ENCODE assay signal across 15 mouse cellular contexts in the genomic region with DNA sequence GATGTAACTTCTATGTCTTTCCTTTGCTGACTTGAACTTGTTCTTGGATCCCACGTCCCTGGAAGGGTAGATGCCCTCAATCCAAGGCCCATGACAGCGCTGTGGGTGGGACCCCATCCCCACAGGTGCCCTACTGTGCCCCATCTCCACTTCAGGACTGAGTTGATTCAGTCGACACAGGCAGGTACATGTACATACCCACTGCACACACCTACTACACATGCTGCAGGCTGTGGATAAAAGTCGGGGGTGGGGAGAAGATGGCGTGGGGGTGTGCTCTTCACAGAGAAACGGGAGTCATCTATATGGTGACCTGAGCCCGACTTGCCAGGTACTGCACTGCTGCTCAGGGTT. TPM values are rescaled to one million over a fixed set of nuclear protein-coding genes. Genes with fewer than 3 reads are reported as not detected.
DNase-seq lines count a peak whose midpoint lies in the region; ATAC-seq and TF ChIP-seq lines count a peak whose summit lies in the region.
"Had no signal": no experiment of that assay in that cellular context is flagged by ENCODE, and none has a peak within 500 bp of the region (broad histone marks: within the 10 kb centered on the region; RNA-seq: fewer than 3 reads in every experiment).

No protein-coding gene starts in this region.

- H3K4me2 ChIP-seq in hindbrain, embryonic 13.5 days: no peak overlapping the region
- no peak overlapping the region for H3K4me2 ChIP-seq in hindbrain, embryonic 16.5 days (ENCODE audit: low read length)
- H3K4me2 ChIP-seq in midbrain, embryonic 13.5 days (replicated peaks): no peak overlapping the region
- H3K4me2 ChIP-seq in midbrain, embryonic 16.5 days (ENCODE audit: low read length): no peak overlapping the region
- no peak overlapping the region for H3K4me2 ChIP-seq in intestine, embryonic 16.5 days (ENCODE audit: low read depth, low read length)

- no peak for TF ChIP-seq CTCF in layer of hippocampus, adult 2 months (conservative IDR thresholded peaks at IDR 0.05)

- DNase-seq in layer of hippocampus, adult 2 months (ENCODE audit: low spot score in 2 of 2): no peak
- DNase-seq: cerebellum, adult 18-20 months; right cerebral cortex, adult 18-20 months had no signal

- H3K9me3 ChIP-seq in hindbrain, embryonic 13.5 days: no peaks in the 10 kb centered on the region
- H3K9me3 ChIP-seq in hindbrain, embryonic 16.5 days (ENCODE audit: control insufficient read depth, low read length): no peaks in the 10 kb centered on the region
- no peaks in the 10 kb centered on the region for H3K9me3 ChIP-seq in midbrain, embryonic 13.5 days
- no peaks in the 10 kb centered on the region for H3K9me3 ChIP-seq in midbrain, embryonic 16.5 days (replicated peaks; ENCODE audit: control insufficient read depth, low read length, poor library complexity, severe bottlenecking)
- H3K9me3 ChIP-seq in intestine, embryonic 16.5 days (ENCODE audit: control insufficient read depth, low read length): no peaks in the 10 kb centered on the region
- H3K9me3 ChIP-seq: stomach, embryonic 15.5 days had no signal

- no peak overlapping the region for H3K9ac ChIP-seq in hindbrain, embryonic 13.5 days
- no peak overlapping the region for H3K9ac ChIP-seq in hindbrain, embryonic 16.5 days (ENCODE audit: low read depth, low read length)
- no peak overlapping the region for H3K9ac ChIP-seq in midbrain, embryonic 13.5 days (replicated peaks)
- H3K9ac ChIP-seq in midbrain, embryonic 16.5 days (ENCODE audit: low read depth, low read length): no peak overlapping the region
- H3K9ac ChIP-seq in intestine, embryonic 16.5 days (ENCODE audit: low read depth, low read length): no peak overlapping the region
- H3K9ac ChIP-seq: stomach, embryonic 15.5 days had no signal

- H3K27ac ChIP-seq in hindbrain, embryonic 13.5 days: no peak overlapping the region
- no peak overlapping the region for H3K27ac ChIP-seq in hindbrain, embryonic 16.5 days (ENCODE audit: low read depth, low read length)
- H3K27ac ChIP-seq in midbrain, embryonic 13.5 days: no peak overlapping the region; the same call in 1 of the 2 replicates
- no peak overlapping the region for H3K27ac ChIP-seq in midbrain, embryonic 16.5 days (ENCODE audit: low read length)
- no peak overlapping the region for H3K27ac ChIP-seq in intestine, embryonic 16.5 days (ENCODE audit: low read length)
- H3K27ac ChIP-seq in layer of hippocampus, adult 2 months: no peak overlapping the region
- H3K27ac ChIP-seq: stomach, embryonic 15.5 days had no signal

- no peak overlapping the region for H3K4me3 ChIP-seq in hindbrain, embryonic 13.5 days
- H3K4me3 ChIP-seq in hindbrain, embryonic 16.5 days (ENCODE audit: low read length): no peak overlapping the region
- no peak overlapping the region for H3K4me3 ChIP-seq in midbrain, embryonic 13.5 days (replicated peaks)
- H3K4me3 ChIP-seq in midbrain, embryonic 16.5 days (ENCODE audit: low read depth, low read length): no peak overlapping the region
- no peak overlapping the region for H3K4me3 ChIP-seq in intestine, embryonic 16.5 days (ENCODE audit: low read length)
- no peak overlapping the region for H3K4me3 ChIP-seq in layer of hippocampus, adult 2 months
- H3K4me3 ChIP-seq: myocyte had no signal

- no peaks in the 10 kb centered on the region for H3K36me3 ChIP-seq in hindbrain, embryonic 13.5 days
- H3K36me3 ChIP-seq in hindbrain, embryonic 16.5 days (ENCODE audit: control insufficient read depth, insufficient read depth, low read length): no peaks in the 10 kb centered on the region
- H3K36me3 ChIP-seq in midbrain, embryonic 13.5 days: no peaks in the 10 kb centered on the region
- no peaks in the 10 kb centered on the region for H3K36me3 ChIP-seq in midbrain, embryonic 16.5 days (ENCODE audit: control insufficient read depth, insufficient read depth, low read length)
- H3K36me3 ChIP-seq in intestine, embryonic 16.5 days (ENCODE audit: control insufficient read depth, insufficient read depth, low read length): no peaks in the 10 kb centered on the region
- H3K36me3 ChIP-seq: stomach, embryonic 15.5 days had no signal

- 0 out of 2 replicates have a peak, but pooled peaks have one; percentile 25 for ATAC-seq in hindbrain, embryonic 13.5 days (ENCODE audit: low FRiP score)
- no peak for ATAC-seq in hindbrain, embryonic 16.5 days
- ATAC-seq in midbrain, embryonic 13.5 days: peak; percentile 67
- no peak for ATAC-seq in midbrain, embryonic 16.5 days
- ATAC-seq in intestine, embryonic 16.5 days: peak; percentile 16; the same call in 1 of the 2 replicates
- no peak; the same call in 1 of the 2 replicates for ATAC-seq in erythroblast, adult 5-6 weeks (replicated peaks; ENCODE audit: low FRiP score, poor library complexity, severe bottlenecking)

- H3K4me1 ChIP-seq in hindbrain, embryonic 13.5 days (replicated peaks): peaks cover 26% of the 10 kb centered on the region
- peaks cover 14% of the 10 kb centered on the region for H3K4me1 ChIP-seq in hindbrain, embryonic 16.5 days (ENCODE audit: control insufficient read depth, insufficient read depth, low read depth, low read length)
- H3K4me1 ChIP-seq in midbrain, embryonic 13.5 days (replicated peaks): peaks cover 18% of the 10 kb centered on the region
- H3K4me1 ChIP-seq in midbrain, embryonic 16.5 days (ENCODE audit: control insufficient read depth, insufficient read depth, low read length): peaks cover 2% of the 10 kb centered on the region; the same call in 1 of the 2 replicates
- H3K4me1 ChIP-seq in intestine, embryonic 16.5 days (ENCODE audit: control insufficient read depth, insufficient read depth, low read length): peaks cover 10% of the 10 kb centered on the region

- H3K27me3 ChIP-seq in hindbrain, embryonic 13.5 days: no peaks in the 10 kb centered on the region
- H3K27me3 ChIP-seq in hindbrain, embryonic 16.5 days (replicated peaks; ENCODE audit: control insufficient read depth, insufficient read depth, low read length): no peaks in the 10 kb centered on the region
- H3K27me3 ChIP-seq in midbrain, embryonic 13.5 days: no peaks in the 10 kb centered on the region
- H3K27me3 ChIP-seq in midbrain, embryonic 16.5 days (ENCODE audit: control insufficient read depth, insufficient read depth, low read depth, low read length): no peaks in the 10 kb centered on the region
- no peaks in the 10 kb centered on the region for H3K27me3 ChIP-seq in intestine, embryonic 16.5 days (replicated peaks; ENCODE audit: control insufficient read depth, insufficient read depth, low read length)
- H3K27me3 ChIP-seq: stomach, embryonic 15.5 days had no signal

- WGBS in hindbrain, embryonic 13.5 days: 71% methylated on average over 7 of the region's 7 CpGs
- WGBS in hindbrain, embryonic 16.5 days: 72% methylated on average over 7 of the region's 7 CpGs
- 68% methylated on average over 7 of the region's 7 CpGs for WGBS in midbrain, embryonic 13.5 days
- 74% methylated on average over 7 of the region's 7 CpGs for WGBS in midbrain, embryonic 16.5 days
- WGBS in intestine, embryonic 16.5 days: 69% methylated on average over 7 of the region's 7 CpGs

RNA-seq across cellular contexts. Expression of a gene that starts 16.4 kb away (rescaled TPM):
- polyA plus RNA-seq in hindbrain, embryonic 13.5 days (2015; fragmentation: Nextera tagmentation; extraction: Ambion mirVana): not detected in 2 replicates
- 0.46 and 0.80 TPM in 2 replicates for polyA plus RNA-seq in hindbrain, embryonic 16.5 days (2015; fragmentation: Nextera tagmentation; extraction: Ambion mirVana)
- not detected in 2 replicates for polyA plus RNA-seq in midbrain, embryonic 13.5 days (2015; fragmentation: Nextera tagmentation; extraction: Ambion mirVana)
- 0.25 TPM in 1 of 2 replicates, not detected in the other for polyA plus RNA-seq in midbrain, embryonic 16.5 days (2015; fragmentation: Nextera tagmentation; extraction: Ambion mirVana)
- 0.31 and 0.39 TPM in 2 replicates for polyA plus RNA-seq in intestine, embryonic 16.5 days (2015; fragmentation: Nextera tagmentation; extraction: Ambion mirVana)
- under 1 TPM; 0.49 to 0.66 TPM for total RNA-seq in layer of hippocampus, adult 2 months (2021)
- not detected in 2 replicates for total RNA-seq in erythroblast, adult 5-6 weeks (2015; ENCODE audit: low replicate concordance)
- total RNA-seq in erythroblast, adult 5-6 weeks (2017; ENCODE audit: low replicate concordance): not detected in 2 replicates
- total RNA-seq: gastrocnemius, adult 18-20 months; heart, postnatal 25 days; left cerebral cortex, postnatal 25 days had no signal
- polyA plus RNA-seq: myocyte; urinary bladder, adult 2 months had no signal

RNA-seq across cellular contexts. Expression of a gene that starts 35.3 kb away (rescaled TPM):
- 234 and 244 TPM in 2 replicates for polyA plus RNA-seq in hindbrain, embryonic 13.5 days (2015; fragmentation: Nextera tagmentation; extraction: Ambion mirVana)
- polyA plus RNA-seq in hindbrain, embryonic 16.5 days (2015; fragmentation: Nextera tagmentation; extraction: Ambion mirVana): 158 and 175 TPM in 2 replicates
- polyA plus RNA-seq in midbrain, embryonic 13.5 days (2015; fragmentation: Nextera tagmentation; extraction: Ambion mirVana): 269 and 274 TPM in 2 replicates
- 194 and 198 TPM in 2 replicates for polyA plus RNA-seq in midbrain, embryonic 16.5 days (2015; fragmentation: Nextera tagmentation; extraction: Ambion mirVana)
- 238 and 263 TPM in 2 replicates for polyA plus RNA-seq in intestine, embryonic 16.5 days (2015; fragmentation: Nextera tagmentation; extraction: Ambion mirVana)
- 100 to 1,000 TPM; 125 to 131 TPM for total RNA-seq in layer of hippocampus, adult 2 months (2021)
- 13.0 and 21.9 TPM in 2 replicates for total RNA-seq in erythroblast, adult 5-6 weeks (2015; ENCODE audit: low replicate concordance)
- total RNA-seq in erythroblast, adult 5-6 weeks (2017; ENCODE audit: low replicate concordance): 69.0 and 110 TPM in 2 replicates

RNA-seq across cellular contexts. Expression of a gene that starts 57.0 kb away (rescaled TPM):
- 4.5 and 4.6 TPM in 2 replicates for polyA plus RNA-seq in hindbrain, embryonic 13.5 days (2015; fragmentation: Nextera tagmentation; extraction: Ambion mirVana)
- 12.4 and 17.1 TPM in 2 replicates for polyA plus RNA-seq in hindbrain, embryonic 16.5 days (2015; fragmentation: Nextera tagmentation; extraction: Ambion mirVana)
- 3.3 and 3.6 TPM in 2 replicates for polyA plus RNA-seq in midbrain, embryonic 13.5 days (2015; fragmentation: Nextera tagmentation; extraction: Ambion mirVana)
- 4.9 and 8.9 TPM in 2 replicates for polyA plus RNA-seq in midbrain, embryonic 16.5 days (2015; fragmentation: Nextera tagmentation; extraction: Ambion mirVana)
- polyA plus RNA-seq in intestine, embryonic 16.5 days (2015; fragmentation: Nextera tagmentation; extraction: Ambion mirVana): 12.2 and 12.5 TPM in 2 replicates
- total RNA-seq in layer of hippocampus, adult 2 months (2021): 10 to 100 TPM; 60.7 to 62.4 TPM
- not detected in 2 replicates for total RNA-seq in erythroblast, adult 5-6 weeks (2015; ENCODE audit: low replicate concordance)
- total RNA-seq in erythroblast, adult 5-6 weeks (2017; ENCODE audit: low replicate concordance): not detected in 2 replicates

Comparison
In these comparisons a context has a peak if more than half of its experiments do, and no peak if none do; other contexts are left out.
1. ATAC-seq: peak in hindbrain, embryonic 13.5 days (single experiment), midbrain, embryonic 13.5 days (single experiment) and intestine, embryonic 16.5 days (single experiment); none in hindbrain, embryonic 16.5 days (single experiment), midbrain, embryonic 16.5 days (single experiment) and erythroblast, adult 5-6 weeks (single experiment).